Mouse (Mus musculus): ENCODE results near the gene Nat14. TPM values are rescaled to one million over a fixed set of nuclear protein-coding genes. Genes with fewer than 3 reads are reported as not detected.
A peak's percentile ranks its signal among the peaks of the same experiment; 100 is the strongest.

Nat14 gene
- total RNA-seq, 2 experiments from 2014 or later = 9.8 to 11.6 TPM

GRCm38 (mm10) chr7:4947855-4948254, 26.0 kb downstream of the Nat14 start:
- DNase-seq (ENCODE audit: low spot score in 2 of 2) = no peak

GRCm38 (mm10) chr7:4948386-4948785, 26.6 kb downstream of the Nat14 start:
- DNase-seq (ENCODE audit: low spot score in 2 of 2) = no peak

GRCm38 (mm10) chr7:4950561-4951342, 28.9 kb downstream of the Nat14 start:
- no peak for DNase-seq (ENCODE audit: low spot score in 2 of 2)

- DNase-seq (ENCODE audit: low spot score in 2 of 2) = no peak
Observed at GRCm38 (mm10) chr7:4953815-4954445, 32.1 kb downstream of the Nat14 start.

GRCm38 (mm10) chr7:4957361-4957760, 35.5 kb downstream of the Nat14 start:
- DNase-seq (ENCODE audit: low spot score in 2 of 2) = no peak

GRCm38 (mm10) chr7:4963527-4963926, 41.7 kb downstream of the Nat14 start:
- no peak for DNase-seq (ENCODE audit: low spot score in 2 of 2)

- DNase-seq (ENCODE audit: low spot score in 2 of 2) = peak; percentile 74 to 82
Observed at GRCm38 (mm10) chr7:4964272-4964671, 42.4 kb downstream of the Nat14 start, which contains the start of gene Sbk2. Gene Sbk2, minus strand, starts transcription at chr7:4964406.

- no peak for DNase-seq (ENCODE audit: low spot score in 2 of 2)
Observed at GRCm38 (mm10) chr7:4964988-4965387, 43.2 kb downstream of the Nat14 start.

- DNase-seq (ENCODE audit: low spot score in 2 of 2) = no peak
Observed at GRCm38 (mm10) chr7:4971068-4971467, 49.2 kb downstream of the Nat14 start, which contains the start of gene Sbk3. Gene Sbk3, minus strand, starts transcription at chr7:4971168.

GRCm38 (mm10) chr7:4971710-4972109, 49.9 kb downstream of the Nat14 start:
- no peak for DNase-seq (ENCODE audit: low spot score in 2 of 2)

GRCm38 (mm10) chr7:4972321-4973047, 50.7 kb downstream of the Nat14 start:
- DNase-seq (ENCODE audit: low spot score in 2 of 2) = peak; percentile 59

Other genes with a start within 250 kb of the Nat14 start
- gene Hspbp1, start 237.0 kb upstream of the Nat14 start, total RNA-seq (2021) = 10 to 100 TPM; 47.8 TPM
- gene Brsk1, start 231.4 kb upstream of the Nat14 start, total RNA-seq (2021) = 1 to 10 TPM; 4.0 to 5.3 TPM
- gene Tmem150b, start 196.8 kb upstream of the Nat14 start, total RNA-seq (2021) = under 1 TPM; 0.36 to 0.38 TPM
- gene Kmt5c, start 181.9 kb upstream of the Nat14 start, total RNA-seq (2021) = 10 to 100 TPM; 34.5 to 35.3 TPM
- gene Cox6b2, start 168.9 kb upstream of the Nat14 start, total RNA-seq (2021) = 10 to 100 TPM in 1 of 2 experiments, 1 to 10 TPM in 1; 7.6 to 10.6 TPM
- gene Fam71e2, start 150.7 kb upstream of the Nat14 start, total RNA-seq (2021) = not detected
- under 1 TPM; 0.17 to 0.51 TPM for gene Il11, start 139.2 kb upstream of the Nat14 start, total RNA-seq (2021)
- not detected for gene Tmem190, start 139.1 kb upstream of the Nat14 start, total RNA-seq (2021)
- gene Tmem238, start 132.4 kb upstream of the Nat14 start, total RNA-seq (2021) = 10 to 100 TPM in 1 of 2 experiments, 1 to 10 TPM in 1; 6.5 to 12.1 TPM
- gene Rpl28, start 129.2 kb upstream of the Nat14 start, total RNA-seq (2021) = 100 to 1,000 TPM; 849 to 923 TPM
- gene Ube2s, start 109.4 kb upstream of the Nat14 start, total RNA-seq (2021) = 100 to 1,000 TPM; 119 to 128 TPM
- gene Shisa7, start 77.3 kb upstream of the Nat14 start, total RNA-seq (2021) = 1 to 10 TPM; 2.1 to 2.4 TPM
- gene Isoc2b, start 51.8 kb upstream of the Nat14 start, total RNA-seq (2021) = 10 to 100 TPM in 1 of 2 experiments, 1 to 10 TPM in 1; 9.6 to 18.3 TPM
- 10 to 100 TPM; 32.7 to 38.0 TPM for gene Isoc2a, start 44.9 kb upstream of the Nat14 start, total RNA-seq (2021)
- gene Gm36210, start 15.5 kb upstream of the Nat14 start, total RNA-seq (2021) = not detected
- gene Zfp628, start 6.8 kb upstream of the Nat14 start, total RNA-seq (2021) = 10 to 100 TPM; 13.9 to 17.2 TPM
- 1 to 10 TPM; 2.2 to 2.5 TPM for gene Ssc5d, start 3.8 kb downstream of the Nat14 start, total RNA-seq (2021)
- gene Sbk2, start 42.4 kb downstream of the Nat14 start, total RNA-seq (2021) = 1 to 10 TPM in 1 of 2 experiments, under 1 TPM in 1; 0.96 to 2.5 TPM
- gene Sbk3, start 49.1 kb downstream of the Nat14 start, total RNA-seq (2021) = under 1 TPM; 0.13 to 0.22 TPM
- 10 to 100 TPM; 15.9 to 25.4 TPM for gene Zfp579, start 74.1 kb downstream of the Nat14 start, total RNA-seq (2021)
- gene Zfp524, start 92.4 kb downstream of the Nat14 start, total RNA-seq (2021) = 10 to 100 TPM; 10.2 to 11.5 TPM
- gene Fiz1, start 92.7 kb downstream of the Nat14 start, total RNA-seq (2021) = 10 to 100 TPM; 21.7 to 22.5 TPM
- not detected for gene Gm44973, start 93.5 kb downstream of the Nat14 start, total RNA-seq (2021)
- 10 to 100 TPM; 24.4 to 24.5 TPM for gene Zfp865, start 98.3 kb downstream of the Nat14 start, total RNA-seq (2021)
- 1 to 10 TPM; 1.5 to 2.6 TPM for gene Ccdc106, start 98.5 kb downstream of the Nat14 start, total RNA-seq (2021)
- not detected for gene 4632433K11Rik, start 112.1 kb downstream of the Nat14 start, total RNA-seq (2021)
- 1 to 10 TPM; 3.4 to 4.1 TPM for gene Zfp784, start 116.4 kb downstream of the Nat14 start, total RNA-seq (2021)
- gene Zfp580, start 129.5 kb downstream of the Nat14 start, total RNA-seq (2021) = 1 to 10 TPM; 5.1 to 5.7 TPM
- 100 to 1,000 TPM; 145 to 156 TPM for gene U2af2, start 140.1 kb downstream of the Nat14 start, total RNA-seq (2021)
- 100 to 1,000 TPM; 140 to 142 TPM for gene Epn1, start 158.2 kb downstream of the Nat14 start, total RNA-seq (2021)
- gene Rfpl4, start 194.9 kb downstream of the Nat14 start, total RNA-seq (2021) = under 1 TPM in 1 of 2 experiments, not detected in 1; 0.22 TPM
- 1 to 10 TPM; 1.5 to 2.0 TPM for gene Rasl2-9, start 203.9 kb downstream of the Nat14 start, total RNA-seq (2021)
- not detected for gene Vmn1r55, start 227.6 kb downstream of the Nat14 start, total RNA-seq (2021)